Mouse (Mus musculus) kidney, embryonic 14.5 days (tissue): ENCODE measurements at regions not wholly inside any gene's neighbourhood (a gene's known extent, or its start where the extent isn't known, plus 50 kb on each side); places are given as distances from the start of the nearest gene placed in this dataset.
A peak's percentile ranks its signal among the peaks of the same experiment; 100 is the strongest.

Experiments used
- ATAC-seq: fragments of 200-750 bp; cut with Nextera tagmentation; 2 replicates; pipeline ENCODE4 v1.8.0; 2017; ENCODE audit warnings: moderate number of reproducible peaks, mild to moderate bottlenecking, moderate TSS enrichment, moderate library complexity; ENCODE audit not compliant: low FRiP score, low TSS enrichment
- H3K27ac ChIP-seq: fragments of 300-500 bp; sonication (generic); 2 replicates; pipeline ENCODE4 v1.5.1; 2014; ENCODE audit warnings: low read depth, mild to moderate bottlenecking, low read length, moderate library complexity, mixed read lengths
- H3K27me3 ChIP-seq: fragments of 300-500 bp; sonication (generic); 2 replicates; pipeline ENCODE4 v1.6.1; 2014; ENCODE audit warnings: mild to moderate bottlenecking, low read length; ENCODE audit not compliant: control insufficient read depth, insufficient read depth
- H3K36me3 ChIP-seq: fragments of 300-500 bp; sonication (generic); 2 replicates; pipeline ENCODE4 v1.6.1; 2014; ENCODE audit warnings: low read length, mixed read lengths; ENCODE audit not compliant: control insufficient read depth, insufficient read depth
- H3K4me1 ChIP-seq: fragments of 300-500 bp; sonication (generic); 2 replicates; pipeline ENCODE4 v1.6.1; 2014; ENCODE audit warnings: low read length, mixed read lengths; ENCODE audit not compliant: control insufficient read depth, insufficient read depth
- H3K4me2 ChIP-seq: fragments of 300-500 bp; sonication (generic); replicated peaks from 2 replicates; pipeline ENCODE4 v1.6.1; 2014; ENCODE audit warnings: low read depth, mild to moderate bottlenecking, low read length
- H3K4me3 ChIP-seq: fragments of 300-500 bp; sonication (generic); 2 replicates; pipeline ENCODE4 v1.5.1; 2014; ENCODE audit warnings: mild to moderate bottlenecking, low read length
- H3K9ac ChIP-seq: fragments of 300-500 bp; sonication (generic); 2 replicates; pipeline ENCODE4 v1.6.1; 2014; ENCODE audit warnings: low read depth, mild to moderate bottlenecking, low read length, moderate library complexity
- H3K9me3 ChIP-seq: fragments of 300-500 bp; sonication (generic); 2 replicates; pipeline ENCODE4 v1.6.1; 2016; ENCODE audit warnings: low read length; ENCODE audit not compliant: control insufficient read depth
- WGBS: fragments of 180-500 bp; shearing (Covaris S2); extraction: QIAGEN DNeasy Blood & Tissue Kit; methylation state at CpG from one replicate; pipeline ENCODE4 v1.1.7; 2014; 5-methylcytosine and 5-hydroxymethylcytosine counted together

DNA sequence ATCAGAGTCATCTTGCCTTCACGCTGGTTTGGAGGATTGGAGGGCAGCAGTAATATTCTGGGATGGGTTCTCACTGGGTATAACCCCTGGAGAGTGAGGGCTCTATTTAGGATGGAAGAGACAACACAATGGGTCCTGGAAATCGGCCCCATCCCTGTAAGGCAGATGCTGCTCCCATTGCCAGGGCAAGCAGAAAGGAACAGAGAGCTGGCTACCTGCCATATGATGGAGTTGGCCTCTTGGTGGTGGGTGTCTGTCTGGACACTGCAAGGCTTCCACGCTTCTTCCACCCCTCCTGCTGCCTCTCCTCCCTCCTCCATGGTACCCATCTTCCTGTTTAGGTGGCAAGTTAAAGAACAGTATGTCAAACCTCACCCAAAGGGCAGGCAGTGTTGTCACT, 308.6 kb downstream of the Glrx3 start:
- 74% methylated on average over 3 of the region's 3 CpGs for WGBS
- Histone ChIP-seq H3K4me2 (no peak overlapping the region), H3K27ac (no peak overlapping the region), H3K4me3 (no peak overlapping the region), H3K36me3 (no peaks in the 10 kb centered on the region), H3K27me3 (no peaks in the 10 kb centered on the region; the same call in 1 of the 2 replicates), H3K9ac (no peak overlapping the region), H3K9me3 (no peaks in the 10 kb centered on the region), H3K4me1 (peaks cover 9% of the 10 kb centered on the region; the same call in 1 of the 2 replicates)
- ATAC-seq: no peak

DNA sequence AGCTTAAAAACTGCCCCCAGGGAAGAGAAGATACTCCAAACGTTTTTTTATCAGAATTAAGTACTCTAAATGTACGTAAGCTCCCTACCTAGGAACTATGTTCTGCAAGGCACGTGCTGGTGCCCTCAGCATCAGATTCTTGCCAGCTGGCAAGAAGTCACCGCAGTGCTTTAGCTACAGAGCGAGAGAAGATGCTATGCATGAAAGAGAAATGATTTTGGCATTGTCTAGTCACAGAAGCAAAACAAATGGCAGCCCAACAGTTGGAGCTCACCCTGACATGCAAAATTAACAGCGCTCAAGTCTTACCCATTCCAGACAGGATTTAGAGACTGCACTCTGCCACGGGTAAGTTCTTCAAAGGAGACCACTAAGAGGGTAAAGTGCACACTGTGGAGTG, 311.5 kb downstream of the Glrx3 start:
- Histone ChIP-seq H3K9me3 (no peaks in the 10 kb centered on the region), H3K27me3 (no peaks in the 10 kb centered on the region; the same call in 1 of the 2 replicates), H3K27ac (no peak overlapping the region), H3K4me3 (no peak overlapping the region), H3K4me1 (no peaks in the 10 kb centered on the region), H3K4me2 (no peak overlapping the region), H3K36me3 (no peaks in the 10 kb centered on the region), H3K9ac (no peak overlapping the region)
- WGBS: 79% methylated on average over 7 of the region's 7 CpGs
- no peak for ATAC-seq

GRCm38 (mm10) chr7:137750741-137751140, 313.3 kb downstream of the Glrx3 start:
- H3K36me3 ChIP-seq: no peaks in the 10 kb centered on the region
- no peaks in the 10 kb centered on the region for H3K9me3 ChIP-seq
- no peak overlapping the region for H3K27ac ChIP-seq
- H3K9ac ChIP-seq: no peak overlapping the region
- H3K4me1 ChIP-seq: no peaks in the 10 kb centered on the region
- 44% methylated on average over 1 of the region's 1 CpGs for WGBS
- ATAC-seq: peak; percentile 62
- H3K27me3 ChIP-seq: no peaks in the 10 kb centered on the region; the same call in 1 of the 2 replicates
- no peak overlapping the region for H3K4me2 ChIP-seq
- H3K4me3 ChIP-seq: no peak overlapping the region

GRCm38 (mm10) chr7:137751151-137751859, 313.9 kb downstream of the Glrx3 start:
- H3K9ac ChIP-seq: no peak overlapping the region
- no peaks in the 10 kb centered on the region; the same call in 1 of the 2 replicates for H3K27me3 ChIP-seq
- H3K9me3 ChIP-seq: no peaks in the 10 kb centered on the region
- no peaks in the 10 kb centered on the region for H3K36me3 ChIP-seq
- no peak overlapping the region for H3K4me3 ChIP-seq
- H3K4me2 ChIP-seq: no peak overlapping the region
- no peaks in the 10 kb centered on the region for H3K4me1 ChIP-seq
- WGBS: 18% methylated on average over 4 of the region's 4 CpGs
- H3K27ac ChIP-seq: no peak overlapping the region
- peak; percentile 89 for ATAC-seq

GRCm38 (mm10) chr7:137765961-137766360, 328.5 kb downstream of the Glrx3 start:
- H3K27ac ChIP-seq: no peak overlapping the region
- no peaks in the 10 kb centered on the region for H3K4me1 ChIP-seq
- H3K9ac ChIP-seq: no peak overlapping the region
- H3K4me3 ChIP-seq: no peak overlapping the region
- H3K36me3 ChIP-seq: no peaks in the 10 kb centered on the region
- no peaks in the 10 kb centered on the region for H3K9me3 ChIP-seq
- H3K4me2 ChIP-seq: no peak overlapping the region
- ATAC-seq: no peak
- WGBS: 67% methylated on average over 3 of the region's 3 CpGs
- no peaks in the 10 kb centered on the region for H3K27me3 ChIP-seq

GRCm38 (mm10) chr7:137766721-137767120, 329.3 kb downstream of the Glrx3 start:
- no peak for ATAC-seq
- Histone ChIP-seq H3K9ac (no peak overlapping the region), H3K36me3 (no peaks in the 10 kb centered on the region), H3K9me3 (no peaks in the 10 kb centered on the region), H3K4me2 (no peak overlapping the region), H3K27me3 (no peaks in the 10 kb centered on the region), H3K4me1 (no peaks in the 10 kb centered on the region), H3K4me3 (no peak overlapping the region), H3K27ac (no peak overlapping the region)
- 67% methylated on average over 2 of the region's 2 CpGs for WGBS

DNA sequence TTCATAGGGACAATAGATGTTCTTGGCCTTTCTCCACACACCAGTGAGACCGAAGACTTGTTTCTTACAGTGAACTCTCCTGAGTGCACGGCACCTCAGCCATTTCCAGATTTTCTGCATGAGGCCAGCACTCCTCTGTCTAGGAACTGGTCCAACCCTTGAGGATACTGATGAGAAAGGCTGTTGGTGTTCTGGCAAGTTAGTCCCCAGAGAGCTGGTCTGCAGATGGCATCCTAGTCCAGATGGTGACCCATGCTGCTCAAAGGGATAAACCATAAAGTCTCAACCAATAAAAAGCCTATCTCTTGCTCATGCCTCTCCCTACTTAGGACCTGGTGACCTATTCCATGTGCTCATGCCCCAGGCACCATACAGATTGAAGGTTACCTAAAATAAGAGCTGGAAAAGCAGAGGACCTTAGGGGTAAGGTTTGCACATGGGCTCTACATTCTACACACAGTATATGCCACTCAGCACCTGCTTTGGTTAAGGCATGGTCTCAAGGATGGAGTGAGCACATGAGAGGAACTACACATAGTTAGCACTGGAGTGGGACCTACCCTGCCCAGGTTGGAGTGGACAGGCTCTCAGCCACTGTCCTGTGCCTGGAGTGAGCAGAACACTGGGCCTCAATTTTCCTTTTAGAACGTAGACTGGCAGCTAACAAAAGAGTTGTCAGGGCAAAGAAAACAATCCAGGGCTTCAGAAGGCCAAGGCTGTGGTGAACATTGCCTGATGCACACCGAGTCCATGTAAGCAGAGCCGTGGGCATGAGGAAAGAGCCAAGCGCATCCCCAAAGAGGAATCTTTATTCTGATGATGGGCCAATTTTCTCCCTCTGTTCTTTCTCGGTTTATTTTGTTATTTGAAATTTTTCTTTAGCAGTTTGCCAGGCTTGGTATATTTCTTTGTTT, 335.9 kb downstream of the Glrx3 start:
- Histone ChIP-seq H3K9me3 (no peaks in the 10 kb centered on the region), H3K4me2 (no peak overlapping the region), H3K4me1 (no peaks in the 10 kb centered on the region), H3K27me3 (no peaks in the 10 kb centered on the region), H3K9ac (no peak overlapping the region), H3K27ac (no peak overlapping the region), H3K36me3 (no peaks in the 10 kb centered on the region), H3K4me3 (no peak overlapping the region)
- no peak for ATAC-seq
- WGBS: 88% methylated on average over 7 of the region's 7 CpGs

DNA sequence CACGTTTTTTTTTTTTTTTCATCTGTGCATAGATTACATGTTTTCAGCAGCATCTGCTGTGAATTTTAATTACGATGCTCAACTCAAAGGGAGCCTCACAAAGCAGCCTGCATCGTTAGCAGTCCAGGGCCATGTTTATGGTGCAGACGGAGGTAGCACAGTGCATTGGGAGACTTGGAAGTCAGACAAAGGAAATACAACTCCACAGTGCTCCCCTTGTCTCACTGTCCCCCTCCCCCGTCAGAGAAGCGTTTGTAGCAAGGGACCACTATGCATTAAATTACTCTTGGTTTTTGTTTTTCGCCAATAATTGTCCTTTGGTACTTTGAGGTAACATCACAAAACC, 336.5 kb downstream of the Glrx3 start:
- no peak overlapping the region for H3K4me2 ChIP-seq
- no peaks in the 10 kb centered on the region for H3K36me3 ChIP-seq
- H3K9me3 ChIP-seq: no peaks in the 10 kb centered on the region
- 42% methylated on average over 7 of the region's 7 CpGs for WGBS
- H3K27ac ChIP-seq: no peak overlapping the region
- H3K4me3 ChIP-seq: no peak overlapping the region
- no peaks in the 10 kb centered on the region for H3K27me3 ChIP-seq
- no peak for ATAC-seq
- no peaks in the 10 kb centered on the region for H3K4me1 ChIP-seq
- H3K9ac ChIP-seq: no peak overlapping the region

DNA sequence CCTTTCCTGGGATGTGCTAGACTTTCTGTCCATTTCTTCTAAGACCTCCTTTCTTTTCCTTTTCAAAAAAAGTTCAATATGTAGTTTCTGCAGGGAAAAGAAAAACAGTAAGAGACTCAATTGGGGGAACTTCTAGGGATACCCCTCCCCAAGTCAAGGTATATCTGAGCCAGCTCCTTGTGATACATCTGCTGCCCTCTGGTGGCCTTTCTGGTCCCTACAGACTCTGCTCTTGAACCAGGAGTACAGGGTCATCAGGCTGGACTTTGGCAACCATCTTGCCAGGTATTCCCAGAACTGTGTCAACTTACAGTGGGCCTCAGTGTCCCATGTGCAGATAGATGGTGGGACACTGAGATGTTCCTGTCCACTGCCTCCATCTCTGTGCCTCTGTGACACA, 346.5 kb downstream of the Glrx3 start:
- Histone ChIP-seq H3K4me1 (no peaks in the 10 kb centered on the region), H3K27ac (no peak overlapping the region), H3K9ac (no peak overlapping the region), H3K27me3 (no peaks in the 10 kb centered on the region), H3K4me2 (no peak overlapping the region), H3K36me3 (no peaks in the 10 kb centered on the region), H3K4me3 (no peak overlapping the region), H3K9me3 (no peaks in the 10 kb centered on the region; the same call in 1 of the 2 replicates)
- ATAC-seq: no peak
